24 mouse cellular contexts compared by ENCODE assay signal in genomic region chr1:52256194-52256593, GRCm38 (mm10).
"Had no signal": no experiment of that assay in that cellular context is flagged by ENCODE, and none has a peak within 500 bp of the region (broad histone marks: within the 10 kb centered on the region; RNA-seq: fewer than 3 reads in every experiment).

No protein-coding gene starts in this region.

- H3K27ac ChIP-seq: gastrocnemius, adult 2 months; heart, embryonic 10.5 days; hindbrain, embryonic 10.5 days; hindbrain, embryonic 12.5 days; hindbrain, embryonic 14.5 days; limb, embryonic 13.5 days; limb, embryonic 15.5 days; liver, embryonic 13.5 days; liver, embryonic 15.5 days had no signal

- H3K9ac ChIP-seq: heart, embryonic 12.5 days; hindbrain, embryonic 12.5 days; hindbrain, embryonic 14.5 days; limb, embryonic 13.5 days; limb, embryonic 15.5 days; liver, embryonic 13.5 days; liver, embryonic 15.5 days had no signal

- H3K4me2 ChIP-seq: heart, embryonic 12.5 days; hindbrain, embryonic 12.5 days; hindbrain, embryonic 14.5 days; limb, embryonic 13.5 days; limb, embryonic 15.5 days; liver, embryonic 13.5 days; liver, embryonic 15.5 days had no signal

- H3K36me3 ChIP-seq: heart, embryonic 10.5 days; heart, embryonic 12.5 days; hindbrain, embryonic 10.5 days; hindbrain, embryonic 12.5 days; limb, embryonic 13.5 days; limb, embryonic 15.5 days; liver, embryonic 13.5 days; liver, embryonic 15.5 days had no signal

- H3K4me1 ChIP-seq: hindbrain, embryonic 10.5 days; hindbrain, embryonic 12.5 days; liver, embryonic 13.5 days; liver, embryonic 15.5 days had no signal

- H3K27me3 ChIP-seq: hindbrain, embryonic 12.5 days; limb, embryonic 13.5 days; limb, embryonic 15.5 days; liver, embryonic 13.5 days; liver, embryonic 15.5 days had no signal

- DNase-seq: gastrocnemius, adult 2 months; gastrocnemius, postnatal 10 days; gastrocnemius, postnatal 25 days; heart, adult 18-20 months; heart, postnatal 10 days; heart, postnatal 4 days; kidney, adult 18-20 months; kidney, adult 8-10 months; kidney, postnatal 10 days; kidney, postnatal 36 days; layer of hippocampus, adult 9-11 months; layer of hippocampus, postnatal 36 days; left cerebral cortex, postnatal 4 days; liver, embryonic 13.5 days had no signal

- ATAC-seq: hindbrain, embryonic 16.5 days; inflammation-experienced regulatory T-cells, adult 6 months had no signal

- H3K9me3 ChIP-seq: heart, embryonic 10.5 days; hindbrain, embryonic 10.5 days; hindbrain, embryonic 12.5 days; limb, embryonic 13.5 days; limb, embryonic 15.5 days; liver, embryonic 13.5 days; liver, embryonic 15.5 days had no signal

- H3K4me3 ChIP-seq: gastrocnemius, adult 2 months; heart, embryonic 10.5 days; heart, embryonic 12.5 days; hindbrain, embryonic 10.5 days; hindbrain, embryonic 12.5 days; limb, embryonic 13.5 days; limb, embryonic 15.5 days; liver, embryonic 13.5 days; liver, embryonic 15.5 days had no signal
